ENCODE assay signal across 26 mouse cellular contexts in the genomic region with DNA sequence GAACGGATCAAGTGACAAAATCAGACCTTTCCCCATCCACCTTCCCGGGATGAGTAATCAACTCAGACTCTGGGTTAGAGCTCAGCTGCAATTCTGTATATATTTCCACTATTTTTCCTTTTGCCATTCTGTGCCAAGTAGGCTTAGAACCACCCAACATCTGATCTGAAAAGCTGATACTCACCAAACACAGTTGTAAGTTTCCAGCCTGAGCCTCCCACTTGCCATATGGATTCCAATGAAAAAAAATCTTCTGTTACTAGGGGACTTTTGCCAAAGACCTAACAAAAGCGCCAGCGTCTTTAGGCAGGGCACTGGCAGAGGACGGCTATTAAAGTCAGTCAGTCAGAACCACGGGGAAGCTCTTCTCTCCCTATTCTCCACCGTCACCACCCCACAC. TPM values are rescaled to one million over a fixed set of nuclear protein-coding genes. Genes with fewer than 3 reads are reported as not detected.
DNase-seq lines count a peak whose midpoint lies in the region; ATAC-seq and TF ChIP-seq lines count a peak whose summit lies in the region.
"Had no signal": no experiment of that assay in that cellular context is flagged by ENCODE, and none has a peak within 500 bp of the region (broad histone marks: within the 10 kb centered on the region; RNA-seq: fewer than 3 reads in every experiment).

No protein-coding gene starts in this region.

- no peak overlapping the region for H3K9ac ChIP-seq in forebrain, postnatal 0 days
- H3K9ac ChIP-seq in forebrain, embryonic 12.5 days: no peak overlapping the region
- H3K9ac ChIP-seq: limb, embryonic 15.5 days; liver, embryonic 15.5 days had no signal

- no peak overlapping the region for H3K4me2 ChIP-seq in forebrain, postnatal 0 days (ENCODE audit: low read depth)
- H3K4me2 ChIP-seq in forebrain, embryonic 12.5 days: no peak overlapping the region
- H3K4me2 ChIP-seq: limb, embryonic 15.5 days; liver, embryonic 15.5 days; midbrain, embryonic 11.5 days had no signal

- H3K9me3 ChIP-seq in forebrain, postnatal 0 days (ENCODE audit: low read length): no peaks in the 10 kb centered on the region
- no peaks in the 10 kb centered on the region for H3K9me3 ChIP-seq in forebrain, embryonic 12.5 days
- H3K9me3 ChIP-seq: embryonic facial prominence, embryonic 10.5 days; limb, embryonic 15.5 days; liver, embryonic 15.5 days had no signal

- intact Hi-C loops in left cerebral cortex, postnatal 4 days (cut with DNase I): no loop called here

- no peak for TF ChIP-seq POLR2A in kidney, adult 2 months (IDR thresholded peaks at IDR 0.05; ENCODE audit: low read depth, low read length)

- peak; percentile 49 for DNase-seq in forebrain, postnatal 0 days
- peak; percentile 60 to 65 for DNase-seq in layer of hippocampus, adult 2 months (ENCODE audit: low spot score in 2 of 2)
- DNase-seq in layer of hippocampus, adult 9-10 months (ENCODE audit: low spot score): no peak
- DNase-seq in right cerebral cortex, adult 18-20 months: peak; percentile 56
- DNase-seq in right cerebral cortex, postnatal 4 days: no peak
- peak; percentile 16 for DNase-seq in left cerebral cortex, postnatal 4 days
- DNase-seq in kidney, adult 2 months: no peak
- DNase-seq: adrenal gland, postnatal 36 days; gastrocnemius, postnatal 25 days; kidney, adult 9 months; kidney, postnatal 36 days; thymus, postnatal 14 days had no signal

- no peak overlapping the region for H3K4me3 ChIP-seq in forebrain, postnatal 0 days (ENCODE audit: low read depth, low read length)
- no peak overlapping the region for H3K4me3 ChIP-seq in forebrain, embryonic 12.5 days (replicated peaks)
- H3K4me3 ChIP-seq in layer of hippocampus, adult 2 months: no peak overlapping the region
- H3K4me3 ChIP-seq in kidney, adult 2 months (ENCODE audit: insufficient read depth, low read depth, low read length): no peak overlapping the region
- H3K4me3 ChIP-seq: embryonic facial prominence, embryonic 10.5 days; limb, embryonic 15.5 days; liver, embryonic 15.5 days had no signal

- H3K27ac ChIP-seq in forebrain, postnatal 0 days (ENCODE audit: low read depth, low read length): no peak overlapping the region
- H3K27ac ChIP-seq in forebrain, embryonic 12.5 days: no peak overlapping the region
- H3K27ac ChIP-seq in layer of hippocampus, adult 2 months: no peak overlapping the region
- H3K27ac ChIP-seq in kidney, adult 2 months (ENCODE audit: insufficient read depth, low read depth, low read length): no peak overlapping the region
- H3K27ac ChIP-seq: embryonic facial prominence, embryonic 10.5 days; limb, embryonic 15.5 days; liver, embryonic 15.5 days; macrophage had no signal

- H3K27me3 ChIP-seq in forebrain, postnatal 0 days (ENCODE audit: insufficient read depth, low read length): no peaks in the 10 kb centered on the region
- H3K27me3 ChIP-seq in forebrain, embryonic 12.5 days: peaks cover 20% of the 10 kb centered on the region
- H3K27me3 ChIP-seq in kidney, adult 2 months (replicated peaks; ENCODE audit: control insufficient read depth, insufficient read depth, low read length): no peaks in the 10 kb centered on the region; the same call in none of the 2 replicates
- H3K27me3 ChIP-seq: CH12.LX had no signal

- ATAC-seq in forebrain, postnatal 0 days: no peak
- ATAC-seq in forebrain, embryonic 12.5 days (ENCODE audit: low FRiP score): no peak
- ATAC-seq: forebrain, embryonic 16.5 days; inflammation-experienced regulatory T-cells, adult 6 months had no signal

- no peak for TF ChIP-seq CTCF in forebrain, postnatal 0 days (IDR thresholded peaks at IDR 0.05; ENCODE audit: low read depth)
- no peak for TF ChIP-seq CTCF in layer of hippocampus, adult 2 months (conservative IDR thresholded peaks at IDR 0.05)
- TF ChIP-seq CTCF in kidney, adult 2 months (conservative IDR thresholded peaks at IDR 0.05; ENCODE audit: insufficient read depth, insufficient read length, low read depth, low read length): no peak

- H3K36me3 ChIP-seq in forebrain, postnatal 0 days (ENCODE audit: insufficient read depth): peaks cover 11% of the 10 kb centered on the region; the same call in 1 of the 2 replicates
- H3K36me3 ChIP-seq in forebrain, embryonic 12.5 days (replicated peaks): 0 out of 2 replicates have a peak, but pooled peaks cover 3% of the 10 kb centered on the region
- no peaks in the 10 kb centered on the region for H3K36me3 ChIP-seq in kidney, adult 2 months (ENCODE audit: control insufficient read depth, insufficient read depth, low read length)
- H3K36me3 ChIP-seq: liver, embryonic 15.5 days had no signal

- peaks cover 26% of the 10 kb centered on the region; the same call in 1 of the 2 replicates for H3K4me1 ChIP-seq in forebrain, postnatal 0 days (ENCODE audit: insufficient read depth)
- H3K4me1 ChIP-seq in forebrain, embryonic 12.5 days: peaks cover 16% of the 10 kb centered on the region
- H3K4me1 ChIP-seq in kidney, adult 2 months (ENCODE audit: control insufficient read depth, insufficient read depth, low read length): no peaks in the 10 kb centered on the region
- H3K4me1 ChIP-seq: liver, embryonic 15.5 days had no signal

- WGBS in forebrain, postnatal 0 days: 25% methylated on average over 7 of the region's 7 CpGs
- WGBS in forebrain, embryonic 12.5 days: 41% methylated on average over 7 of the region's 7 CpGs
- 29% methylated on average over 7 of the region's 7 CpGs for WGBS in kidney, adult 2 months

RNA-seq across cellular contexts. Expression of gene Chst5, which starts 1.3 kb away (rescaled TPM):
- total RNA-seq in forebrain, postnatal 0 days (2014; rRNA removed): 1.5 and 3.7 TPM in 2 replicates
- polyA plus RNA-seq in forebrain, postnatal 0 days (2015; fragmentation: Nextera tagmentation; extraction: Ambion mirVana): 1.8 and 2.6 TPM in 2 replicates
- polyA plus RNA-seq in forebrain, embryonic 12.5 days (2016; fragmentation: Nextera tagmentation; extraction: Ambion mirVana): 1.5 and 1.7 TPM in 2 replicates
- under 1 TPM; 0.44 to 0.79 TPM for total RNA-seq in layer of hippocampus, adult 2 months (2021)
- 1 to 10 TPM in 1 of 2 experiments, under 1 TPM in 1; 0.89 to 1.0 TPM for total RNA-seq in left cerebral cortex, postnatal 4 days (2021)
- 0.06 TPM in 1 of 2 replicates, not detected in the other for polyA plus RNA-seq in kidney, adult 2 months (2012; rRNA removed)
- total RNA-seq: adrenal gland, postnatal 36 days; CH12.LX; common myeloid progenitor, adult 5-6 weeks; heart, adult 8-10 months; hematopoietic stem cell, adult 5-6 weeks; MEL; monocyte, adult 5-6 weeks had no signal
- polyA plus RNA-seq: inflammation-experienced regulatory T-cells, adult 6 months; macrophage had no signal

RNA-seq across cellular contexts. Expression of gene Tmem231, which starts 22.1 kb away (rescaled TPM):
- total RNA-seq in forebrain, postnatal 0 days (2014; rRNA removed): 15.9 and 19.9 TPM in 2 replicates
- polyA plus RNA-seq in forebrain, postnatal 0 days (2015; fragmentation: Nextera tagmentation; extraction: Ambion mirVana): 12.3 and 14.7 TPM in 2 replicates
- polyA plus RNA-seq in forebrain, embryonic 12.5 days (2016; fragmentation: Nextera tagmentation; extraction: Ambion mirVana): 18.6 and 18.7 TPM in 2 replicates
- 10 to 100 TPM; 11.7 to 13.9 TPM for total RNA-seq in layer of hippocampus, adult 2 months (2021)
- total RNA-seq in left cerebral cortex, postnatal 4 days (2021): 10 to 100 TPM; 11.6 to 11.9 TPM
- polyA plus RNA-seq in kidney, adult 2 months (2012; rRNA removed): 11.2 and 13.6 TPM in 2 replicates
- total RNA-seq: monocyte, adult 5-6 weeks had no signal

RNA-seq across cellular contexts. Expression of gene Gabarapl2, which starts 28.9 kb away (rescaled TPM):
- total RNA-seq in forebrain, postnatal 0 days (2014; rRNA removed): 155 and 165 TPM in 2 replicates
- polyA plus RNA-seq in forebrain, postnatal 0 days (2015; fragmentation: Nextera tagmentation; extraction: Ambion mirVana): 484 and 489 TPM in 2 replicates
- polyA plus RNA-seq in forebrain, embryonic 12.5 days (2016; fragmentation: Nextera tagmentation; extraction: Ambion mirVana): 336 and 356 TPM in 2 replicates
- 100 to 1,000 TPM; 208 to 225 TPM for total RNA-seq in layer of hippocampus, adult 2 months (2021)
- 100 to 1,000 TPM; 192 to 198 TPM for total RNA-seq in left cerebral cortex, postnatal 4 days (2021)
- 53.3 and 74.1 TPM in 2 replicates for polyA plus RNA-seq in kidney, adult 2 months (2012; rRNA removed)

RNA-seq across cellular contexts. Expression of gene Tmem170, which starts 35.0 kb away (rescaled TPM):
- 3.0 and 3.6 TPM in 2 replicates for total RNA-seq in forebrain, postnatal 0 days (2014; rRNA removed)
- 1.5 and 2.0 TPM in 2 replicates for polyA plus RNA-seq in forebrain, postnatal 0 days (2015; fragmentation: Nextera tagmentation; extraction: Ambion mirVana)
- polyA plus RNA-seq in forebrain, embryonic 12.5 days (2016; fragmentation: Nextera tagmentation; extraction: Ambion mirVana): 7.6 and 8.7 TPM in 2 replicates
- total RNA-seq in layer of hippocampus, adult 2 months (2021): 1 to 10 TPM; 3.9 to 4.5 TPM
- total RNA-seq in left cerebral cortex, postnatal 4 days (2021): 1 to 10 TPM; 2.6 to 2.9 TPM
- polyA plus RNA-seq in kidney, adult 2 months (2012; rRNA removed): 6.0 and 6.9 TPM in 2 replicates

RNA-seq across cellular contexts. Expression of gene Cfdp1, which starts 57.5 kb away (rescaled TPM):
- total RNA-seq in forebrain, postnatal 0 days (2014; rRNA removed): 121 and 128 TPM in 2 replicates
- 195 and 214 TPM in 2 replicates for polyA plus RNA-seq in forebrain, postnatal 0 days (2015; fragmentation: Nextera tagmentation; extraction: Ambion mirVana)
- polyA plus RNA-seq in forebrain, embryonic 12.5 days (2016; fragmentation: Nextera tagmentation; extraction: Ambion mirVana): 199 and 207 TPM in 2 replicates
- total RNA-seq in layer of hippocampus, adult 2 months (2021): 10 to 100 TPM; 76.3 to 81.2 TPM
- total RNA-seq in left cerebral cortex, postnatal 4 days (2021): 100 to 1,000 TPM; 110 to 114 TPM
- polyA plus RNA-seq in kidney, adult 2 months (2012; rRNA removed): 7.2 and 12.5 TPM in 2 replicates

Comparison
In these comparisons a context has a peak if more than half of its experiments do, and no peak if none do; other contexts are left out.
1. DNase-seq: peak in forebrain, postnatal 0 days (single experiment), layer of hippocampus, adult 2 months (2 of 2), right cerebral cortex, adult 18-20 months (single experiment) and left cerebral cortex, postnatal 4 days (single experiment); none in layer of hippocampus, adult 9-10 months (single experiment), right cerebral cortex, postnatal 4 days (single experiment) and kidney, adult 2 months (single experiment).